Comparison of ENCODE assay signal across 24 mouse cellular contexts in genomic region chr15:88451241-88451640, GRCm38 (mm10).
DNase-seq lines count a peak whose midpoint lies in the region; ATAC-seq lines count a peak whose summit lies in the region.
"Had no signal": no experiment of that assay in that cellular context is flagged by ENCODE, and none has a peak within 500 bp of the region (broad histone marks: within the 10 kb centered on the region; RNA-seq: fewer than 3 reads in every experiment).

No protein-coding gene starts in this region.

- DNase-seq in forebrain, embryonic 14.5 days (ENCODE audit: low spot score), result peak; percentile 39
- DNase-seq in right cerebral cortex, postnatal 4 days, result peak; percentile 25
- DNase-seq in right cerebral cortex, postnatal 36 days (ENCODE audit: low spot score in 2 of 2), result no peak
- no peak for DNase-seq in adrenal gland, adult (ENCODE audit: inconsistent age in 2 of 2, low spot score in 1 of 2)
- DNase-seq: adrenal gland, adult 2 months; adrenal gland, postnatal 10 days; adrenal gland, postnatal 36 days; B cell, adult 2 months; cerebellum, adult 11-12 months; cerebellum, adult 2 months; cerebellum, adult 9-10 months; cerebellum, postnatal 10 days; cerebellum, postnatal 25 days had no signal

- H3K27me3 ChIP-seq in forebrain, embryonic 14.5 days (replicated peaks; ENCODE audit: control insufficient read depth, insufficient read depth, low read length), result no peaks in the 10 kb centered on the region
- no peaks in the 10 kb centered on the region for H3K27me3 ChIP-seq in forebrain, embryonic 16.5 days (replicated peaks; ENCODE audit: control insufficient read depth, insufficient read depth, low read length)
- no peaks in the 10 kb centered on the region for H3K27me3 ChIP-seq in megakaryocyte, embryonic 14.5 days (replicated peaks)
- H3K27me3 ChIP-seq: embryonic facial prominence, embryonic 12.5 days; forebrain, embryonic 12.5 days; forebrain, embryonic 15.5 days; Patski had no signal

- no peak overlapping the region for H3K27ac ChIP-seq in forebrain, embryonic 14.5 days (ENCODE audit: low read depth, low read length)
- H3K27ac ChIP-seq in forebrain, embryonic 16.5 days (ENCODE audit: low read length), result no peak overlapping the region
- H3K27ac ChIP-seq: embryonic facial prominence, embryonic 10.5 days; embryonic facial prominence, embryonic 12.5 days; forebrain, embryonic 12.5 days; forebrain, embryonic 15.5 days had no signal

- no peak for ATAC-seq in forebrain, embryonic 14.5 days
- ATAC-seq in forebrain, embryonic 16.5 days, result no peak
- ATAC-seq in megakaryocyte, adult 5-6 weeks (ENCODE audit: poor library complexity, severe bottlenecking), result no peak
- ATAC-seq: activated CD4-positive, CD25-positive, alpha-beta regulatory T cell, adult 4 months; CD4-positive, CD25-positive, alpha-beta regulatory T cell, adult 4 months; forebrain, embryonic 15.5 days; Patski had no signal

- no peaks in the 10 kb centered on the region for H3K9me3 ChIP-seq in forebrain, embryonic 14.5 days (replicated peaks; ENCODE audit: control insufficient read depth, low read length)
- no peaks in the 10 kb centered on the region for H3K9me3 ChIP-seq in forebrain, embryonic 16.5 days (ENCODE audit: control insufficient read depth, low read length)
- H3K9me3 ChIP-seq in megakaryocyte, embryonic 14.5 days, result peaks cover 33% of the 10 kb centered on the region
- H3K9me3 ChIP-seq: embryonic facial prominence, embryonic 10.5 days; embryonic facial prominence, embryonic 12.5 days; forebrain, embryonic 12.5 days; forebrain, embryonic 15.5 days had no signal

- WGBS in forebrain, embryonic 14.5 days, result 89% methylated on average over 6 of the region's 6 CpGs
- 81% methylated on average over 6 of the region's 6 CpGs for WGBS in forebrain, embryonic 16.5 days

- H3K4me1 ChIP-seq in forebrain, embryonic 14.5 days (ENCODE audit: control insufficient read depth, insufficient read depth, low read length), result no peaks in the 10 kb centered on the region
- H3K4me1 ChIP-seq in forebrain, embryonic 16.5 days (replicated peaks; ENCODE audit: control insufficient read depth, insufficient read depth, low read length), result no peaks in the 10 kb centered on the region
- H3K4me1 ChIP-seq in megakaryocyte, embryonic 14.5 days, result no peaks in the 10 kb centered on the region
- H3K4me1 ChIP-seq: embryonic facial prominence, embryonic 10.5 days; embryonic facial prominence, embryonic 12.5 days; forebrain, embryonic 12.5 days; forebrain, embryonic 15.5 days had no signal

- no peaks in the 10 kb centered on the region for H3K36me3 ChIP-seq in forebrain, embryonic 14.5 days (ENCODE audit: control insufficient read depth, insufficient read depth, low read length)
- no peaks in the 10 kb centered on the region for H3K36me3 ChIP-seq in forebrain, embryonic 16.5 days (ENCODE audit: control insufficient read depth, insufficient read depth)
- no peaks in the 10 kb centered on the region for H3K36me3 ChIP-seq in megakaryocyte, embryonic 14.5 days (replicated peaks; ENCODE audit: low read length)
- H3K36me3 ChIP-seq: embryonic facial prominence, embryonic 10.5 days; embryonic facial prominence, embryonic 12.5 days; forebrain, embryonic 12.5 days; forebrain, embryonic 15.5 days; G1E had no signal

- H3K4me2 ChIP-seq in forebrain, embryonic 14.5 days (ENCODE audit: low read length), result no peak overlapping the region
- H3K4me2 ChIP-seq in forebrain, embryonic 16.5 days (ENCODE audit: low read length), result no peak overlapping the region
- H3K4me2 ChIP-seq: embryonic facial prominence, embryonic 12.5 days; forebrain, embryonic 12.5 days; forebrain, embryonic 15.5 days had no signal

- H3K9ac ChIP-seq in forebrain, embryonic 14.5 days (ENCODE audit: low read length), result no peak overlapping the region
- H3K9ac ChIP-seq in forebrain, embryonic 16.5 days (replicated peaks; ENCODE audit: low read depth, low read length), result no peak overlapping the region
- H3K9ac ChIP-seq: embryonic facial prominence, embryonic 12.5 days; forebrain, embryonic 12.5 days; forebrain, embryonic 15.5 days had no signal

- H3K4me3 ChIP-seq in forebrain, embryonic 14.5 days (ENCODE audit: low read depth, low read length), result no peak overlapping the region
- H3K4me3 ChIP-seq in forebrain, embryonic 16.5 days (replicated peaks; ENCODE audit: low read length), result no peak overlapping the region
- peak overlapping the region; percentile 48 for H3K4me3 ChIP-seq in megakaryocyte, embryonic 14.5 days (replicated peaks)
- H3K4me3 ChIP-seq: embryonic facial prominence, embryonic 10.5 days; embryonic facial prominence, embryonic 12.5 days; forebrain, embryonic 12.5 days; forebrain, embryonic 15.5 days had no signal

Comparison
In these comparisons a context has a peak if more than half of its experiments do, and no peak if none do; other contexts are left out.
1. DNase-seq: peak in forebrain, embryonic 14.5 days (single experiment) and right cerebral cortex, postnatal 4 days (single experiment); none in right cerebral cortex, postnatal 36 days (0 of 2) and adrenal gland, adult (0 of 2).